Mouse (Mus musculus): ENCODE results near the gene Rnd2. TPM values are rescaled to one million over a fixed set of nuclear protein-coding genes. Genes with fewer than 3 reads are reported as not detected.
"Not testable (repeated sequence)": the region's sequence is repeated elsewhere in the genome, so short reads cannot be mapped to it uniquely, and the experiment has no call there.

The Rnd2 gene
- total RNA-seq, 2 experiments from 2014 or later: 5.9 to 6.7 TPM

DNA sequence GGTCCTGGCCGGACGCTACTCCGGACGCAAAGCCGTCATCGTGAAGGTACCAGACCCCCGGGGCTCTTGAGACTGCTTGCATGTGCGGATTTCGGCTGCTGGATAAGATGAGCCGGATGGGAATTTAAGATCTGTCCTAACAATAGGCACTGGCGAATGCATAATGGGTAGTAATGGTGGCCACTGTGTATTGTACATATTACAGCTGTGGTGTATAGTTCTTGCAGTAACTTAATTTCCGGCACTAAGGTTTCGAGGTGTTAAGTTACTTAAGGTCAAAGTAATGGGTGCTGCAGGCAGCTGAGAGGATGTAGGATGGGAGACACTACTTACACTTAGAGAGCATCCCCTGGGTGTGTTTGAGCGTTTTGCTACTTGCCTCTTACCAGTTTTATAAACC, 22.0 kb upstream of the Rnd2 start:
- no peak for DNase-seq
- intact Hi-C loops (cut with DNase I): no loop called here

DNA sequence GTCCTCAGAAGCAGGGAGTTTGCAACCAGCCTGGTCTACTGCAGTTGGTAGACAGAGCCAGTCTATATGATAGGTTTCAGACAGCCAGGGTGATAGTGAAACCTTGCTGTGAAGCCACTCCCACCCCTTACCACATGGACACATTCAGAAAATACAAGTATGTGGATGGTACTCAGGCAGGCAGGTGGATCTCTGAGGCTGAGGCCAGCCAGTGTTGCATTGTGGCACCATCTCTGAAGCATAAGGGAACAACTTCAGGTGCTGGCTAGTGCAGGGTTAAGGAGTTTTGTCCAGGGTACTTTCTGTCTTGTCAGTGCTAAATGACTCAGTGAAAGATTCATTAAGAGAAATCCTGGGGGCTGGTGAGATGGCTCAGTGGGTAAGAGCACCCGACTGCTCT, 18.5 kb upstream of the Rnd2 start:
- no peak for DNase-seq
- intact Hi-C loops (cut with DNase I): no loop called here

DNA sequence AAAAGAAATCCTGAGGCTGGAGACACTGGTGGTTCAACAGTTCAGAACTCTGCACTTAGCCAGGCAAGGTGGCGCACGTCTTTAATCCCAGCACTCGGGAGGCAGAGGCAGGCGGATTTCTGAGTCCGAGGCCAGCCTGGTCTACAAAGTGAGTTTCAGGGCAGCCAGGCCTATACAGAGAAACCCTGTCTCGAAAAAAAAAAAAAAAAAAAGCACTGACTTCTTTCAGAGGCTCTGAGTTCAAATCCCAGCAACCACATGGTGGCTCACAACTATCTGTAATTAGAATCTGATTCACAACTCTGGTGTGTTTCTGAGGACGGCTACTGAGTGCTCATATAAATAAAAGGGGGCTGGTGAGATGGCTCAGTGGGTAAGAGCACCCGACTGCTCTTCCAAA, 17.9 kb upstream of the Rnd2 start:
- DNase-seq; intact Hi-C loops (cut with DNase I): not testable (repeated sequence)

DNA sequence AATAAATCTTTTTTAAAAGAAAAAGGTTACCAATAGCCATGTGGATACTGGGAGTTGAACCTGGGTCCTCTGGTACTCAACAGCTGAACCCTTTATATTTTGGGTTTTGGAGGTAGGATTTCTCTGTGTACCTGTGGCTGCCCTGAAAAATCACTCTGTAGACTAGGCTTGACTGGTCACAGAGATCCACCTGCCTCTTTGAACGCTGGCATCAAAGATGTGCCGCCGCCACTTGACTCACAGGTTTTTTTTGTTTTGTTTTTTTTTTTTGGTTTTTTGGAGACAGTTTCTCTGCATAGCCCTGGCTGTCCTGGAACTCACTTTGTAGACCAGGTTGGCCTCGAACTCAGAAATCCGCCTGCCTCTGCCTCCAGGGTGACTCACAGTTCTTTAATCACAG, 17.0 kb upstream of the Rnd2 start:
- intact Hi-C loops (cut with DNase I): loop anchor here (2.0 kb wide), 1 partner anchor 17 kb away; the partner anchor contains the start of gene Rnd2

DNA sequence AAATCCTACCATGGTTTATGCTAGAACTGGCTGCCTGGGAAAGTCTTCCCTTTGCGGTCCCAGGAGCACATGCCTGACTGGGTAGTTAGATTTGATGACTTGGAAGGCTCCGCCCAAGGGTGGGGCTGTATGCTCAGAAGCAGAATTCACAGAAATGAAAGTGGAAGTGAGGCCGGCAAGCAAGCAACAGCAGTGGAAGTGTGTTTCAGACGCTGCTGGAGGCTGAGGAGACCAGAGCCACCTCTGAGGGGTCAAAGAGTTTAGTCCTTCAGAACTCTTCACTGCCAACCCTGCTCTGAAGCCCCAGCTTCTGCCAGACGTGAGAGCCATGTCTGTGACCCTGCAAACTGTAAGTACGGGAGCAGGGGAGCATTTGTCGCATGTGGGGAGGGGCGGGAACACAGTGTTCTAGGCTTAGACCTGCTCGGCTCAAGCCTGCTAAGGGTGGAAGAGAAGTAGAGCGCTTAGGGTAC, 16.5 kb upstream of the Rnd2 start, which contains the start of gene Ifi35:
Gene Ifi35 (plus strand): TSS at position 134 of the 473 bp plus-strand sequence.
- DNase-seq: peak; percentile 74 to 79
- intact Hi-C loops (cut with DNase I): loop anchor here (2.0 kb wide), 1 partner anchor 16 kb away; the partner anchor contains the start of gene Rnd2

More for the DNA sequence above, 17.0 kb upstream of the Rnd2 start:
- DNase-seq: no peak

DNA sequence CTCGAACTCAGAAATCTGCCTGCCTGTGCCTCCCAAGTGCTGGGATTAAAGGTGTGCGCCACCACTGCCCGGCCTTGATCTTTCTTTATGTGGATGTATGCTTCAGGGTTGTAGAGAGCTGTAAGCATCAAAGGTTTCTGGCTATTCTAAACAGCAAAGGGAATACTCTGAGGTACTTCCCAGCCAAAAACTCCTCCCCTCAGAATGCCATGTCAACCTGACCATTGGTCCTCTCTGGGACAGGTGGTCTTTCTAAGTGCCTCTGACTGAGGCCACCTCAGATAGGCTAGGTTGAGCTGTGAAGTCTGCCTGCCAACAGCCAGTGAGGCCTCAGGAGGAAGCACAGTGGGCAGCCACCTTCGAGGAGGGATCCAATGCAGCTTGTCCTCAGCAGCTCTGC, 15.9 kb upstream of the Rnd2 start:
- no peak for DNase-seq
- intact Hi-C loops (cut with DNase I): loop anchor here (2.0 kb wide), 1 partner anchor 16 kb away; the partner anchor contains the start of gene Rnd2

DNA sequence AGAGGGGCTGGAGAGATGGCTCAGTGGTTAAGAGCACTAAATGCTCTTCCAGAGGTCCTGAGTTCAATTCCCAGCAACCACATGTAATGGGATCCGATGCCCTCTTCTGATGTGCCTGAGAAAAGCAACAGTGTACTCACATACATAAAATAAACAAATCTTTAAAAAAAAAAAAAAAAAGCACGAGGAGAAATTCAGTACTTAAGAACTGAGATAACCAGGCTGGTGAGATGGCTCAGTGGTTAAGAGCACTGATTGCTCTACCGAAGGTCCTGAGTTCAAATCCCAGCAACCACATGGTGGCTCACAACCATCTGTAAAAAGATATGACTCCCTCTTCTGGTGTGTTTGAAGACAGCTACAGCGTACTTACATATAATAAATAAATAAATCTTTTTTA, 15.2 kb upstream of the Rnd2 start:
- DNase-seq: not testable (repeated sequence)
- intact Hi-C loops (cut with DNase I): loop anchor here (2.0 kb wide), 1 partner anchor 15 kb away; the partner anchor contains the start of gene Rnd2

DNA sequence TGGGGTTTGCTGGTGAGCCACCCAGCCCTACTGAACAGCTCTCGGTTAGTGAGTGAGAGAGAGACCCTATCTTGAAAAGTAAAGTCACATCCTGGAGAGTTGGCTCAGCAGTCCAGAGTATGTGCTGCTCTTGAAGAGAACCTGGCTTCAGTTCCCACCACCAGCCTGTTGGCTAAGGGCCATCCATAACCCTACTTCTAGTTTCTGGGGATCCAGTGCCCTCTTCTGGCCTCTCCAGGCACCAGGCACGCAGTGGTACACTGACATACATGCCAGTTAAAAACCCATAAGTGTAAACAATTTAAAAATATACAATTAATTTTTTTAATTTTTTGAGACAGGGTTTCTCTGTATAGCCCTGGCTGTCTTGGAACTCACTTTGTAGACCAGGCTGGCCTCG, 14.4 kb upstream of the Rnd2 start:
- intact Hi-C loops (cut with DNase I): no loop called here

DNA sequence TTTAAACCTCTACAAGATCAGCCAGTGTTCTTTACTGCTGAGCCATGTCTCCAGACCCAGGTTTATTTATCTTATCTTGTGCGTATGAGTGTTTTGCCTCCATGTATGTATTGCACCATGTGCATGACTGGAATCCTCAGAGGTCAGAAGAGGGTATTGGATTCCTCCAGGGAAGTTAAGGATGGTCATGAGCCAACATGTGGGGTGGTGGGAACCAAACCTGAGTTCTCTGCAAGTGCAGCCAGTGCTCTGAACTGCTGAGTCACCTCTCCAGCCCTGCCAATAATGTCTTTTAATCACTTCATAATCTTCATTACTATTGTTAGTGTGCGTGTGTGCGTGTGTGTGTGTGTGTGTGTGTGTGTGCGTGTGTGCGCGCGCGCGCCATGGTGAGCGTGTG, 13.3 kb upstream of the Rnd2 start:
- intact Hi-C loops (cut with DNase I): no loop called here
- no peak for DNase-seq

More for the DNA sequence above, 14.4 kb upstream of the Rnd2 start:
- DNase-seq: no peak

DNA sequence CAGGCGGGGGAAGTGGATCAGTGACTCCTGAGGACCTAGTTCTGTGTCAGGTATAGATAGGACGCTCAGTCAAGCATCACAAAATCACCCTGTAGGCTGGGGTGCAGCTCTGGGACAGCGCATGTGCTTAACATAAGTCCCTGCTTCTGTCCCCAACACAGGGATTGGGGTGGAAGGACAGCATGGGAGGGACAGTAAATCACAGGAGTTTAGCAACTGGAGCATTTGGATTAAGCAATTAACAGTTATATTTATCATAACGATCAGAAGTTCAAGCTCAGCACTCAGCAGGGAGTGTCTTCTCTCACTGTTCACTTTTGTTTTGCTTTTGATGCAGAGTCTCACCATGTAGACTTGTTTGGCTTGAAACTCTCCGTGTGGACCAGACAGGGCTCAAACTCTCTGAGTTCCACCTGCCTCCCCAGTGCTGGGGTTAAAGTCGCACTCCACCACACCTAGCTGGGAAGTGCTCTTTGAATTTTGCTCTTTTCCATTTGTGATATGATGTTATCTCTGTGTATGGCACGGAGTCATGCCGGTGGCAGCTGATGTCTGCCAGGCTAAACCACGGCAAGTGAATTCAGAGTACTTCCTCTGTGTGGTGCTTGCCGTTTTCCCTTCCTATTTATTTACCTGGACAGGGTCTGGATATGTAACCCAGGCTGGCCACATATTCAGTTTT, 12.6 kb upstream of the Rnd2 start:
- DNase-seq: no peak
- intact Hi-C loops (cut with DNase I): no loop called here

DNA sequence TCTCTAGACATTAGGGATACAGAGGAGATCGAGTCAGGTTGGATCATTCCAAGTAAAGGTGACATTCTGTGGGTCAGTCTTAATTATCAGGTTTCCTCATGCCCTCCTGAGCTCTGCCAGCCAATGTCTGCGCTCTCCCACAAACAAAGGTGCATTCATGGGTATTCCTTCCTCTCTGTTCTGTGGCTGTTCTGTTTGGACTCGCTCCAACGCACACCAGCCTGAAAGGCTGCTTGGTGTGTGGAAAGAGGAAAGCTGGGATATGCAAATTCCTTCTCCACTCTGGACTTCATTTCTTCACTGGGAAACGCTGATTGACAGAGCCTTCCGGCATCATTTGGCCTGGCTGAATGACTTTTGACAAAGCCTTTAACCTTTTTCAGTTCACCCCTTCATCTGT, 10.1 kb upstream of the Rnd2 start:
- intact Hi-C loops (cut with DNase I): no loop called here
- no peak for DNase-seq

DNA sequence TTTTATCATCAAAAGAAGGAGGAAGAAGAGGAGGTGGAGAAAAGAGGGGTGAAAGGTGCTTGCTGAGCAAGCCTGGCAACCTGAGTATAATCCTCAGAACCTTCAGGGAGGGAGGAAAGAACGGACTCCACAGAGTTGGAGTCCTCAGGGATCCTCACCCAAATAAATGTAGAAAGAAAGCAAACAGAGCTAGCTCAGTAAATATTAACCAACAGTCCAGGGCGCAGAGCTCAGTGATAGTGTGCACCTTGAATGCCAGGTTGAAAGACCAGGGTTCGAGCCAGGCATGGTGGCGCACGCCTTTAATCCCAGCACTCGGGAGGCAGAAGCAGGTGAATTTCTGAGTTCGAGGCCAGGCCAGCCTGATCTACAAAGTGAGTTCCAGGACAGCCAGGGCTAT, 9.2 kb upstream of the Rnd2 start:
- intact Hi-C loops (cut with DNase I): no loop called here
- DNase-seq: no peak

DNA sequence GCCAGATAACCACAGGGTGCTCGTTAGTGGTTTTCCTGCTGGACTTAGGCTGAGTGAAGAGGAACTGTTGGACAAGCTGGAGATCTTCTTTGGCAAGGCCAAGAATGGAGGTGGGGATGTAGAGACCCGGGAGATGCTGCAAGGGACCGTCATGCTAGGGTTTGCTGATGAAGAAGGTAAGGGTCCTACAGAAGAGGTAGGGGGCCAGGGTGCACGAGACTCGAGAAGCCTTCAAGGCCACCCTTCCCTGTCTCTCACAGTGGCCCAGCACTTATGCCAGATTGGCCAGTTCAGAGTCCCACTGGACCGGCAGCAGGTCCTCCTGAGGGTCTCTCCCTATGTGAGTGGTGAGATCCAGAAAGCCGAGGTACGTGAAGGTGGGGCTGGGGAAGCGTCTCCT, 7.2 kb upstream of the Rnd2 start:
- DNase-seq: no peak
- intact Hi-C loops (cut with DNase I): no loop called here

DNA sequence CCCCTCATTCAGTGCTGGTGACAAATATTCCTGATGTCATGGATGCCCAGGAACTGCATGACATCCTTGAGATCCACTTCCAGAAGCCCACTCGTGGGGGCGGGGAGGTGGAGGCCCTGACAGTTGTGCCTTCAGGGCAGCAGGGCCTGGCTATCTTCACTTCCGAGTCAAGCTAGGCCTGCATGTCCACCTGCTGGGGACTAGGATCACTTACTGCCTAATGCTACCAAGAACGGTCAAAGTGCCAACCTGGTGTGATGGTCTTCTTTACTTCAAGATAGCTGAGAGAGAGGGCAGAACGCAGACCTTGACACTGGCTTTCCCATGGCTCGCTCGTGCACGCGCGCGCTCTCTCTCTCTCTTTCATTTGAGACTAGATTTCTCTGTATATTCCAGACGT, 6.6 kb upstream of the Rnd2 start:
- DNase-seq: no peak
- intact Hi-C loops (cut with DNase I): no loop called here

DNA sequence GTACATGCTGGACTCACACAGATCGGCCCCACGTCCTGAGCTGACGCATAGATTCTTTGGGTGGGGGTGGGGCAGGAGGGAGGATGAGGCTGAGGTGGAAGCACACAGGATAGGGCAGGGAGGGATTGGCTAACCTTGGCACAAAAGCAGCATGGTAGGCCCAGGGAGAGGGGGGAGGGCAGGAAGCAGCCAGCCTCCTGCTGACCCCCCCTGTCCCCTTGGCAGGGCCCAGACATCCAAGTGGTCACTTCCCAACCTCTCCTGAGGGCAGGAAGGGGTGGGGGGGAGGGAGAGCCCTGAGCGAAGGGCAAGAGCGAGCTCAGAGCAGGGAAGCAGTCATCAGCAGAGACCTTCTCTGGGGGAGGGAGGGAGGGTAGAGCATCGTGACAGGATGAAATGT, 5.1 kb upstream of the Rnd2 start:
- intact Hi-C loops (cut with DNase I): no loop called here
- DNase-seq: no peak

DNA sequence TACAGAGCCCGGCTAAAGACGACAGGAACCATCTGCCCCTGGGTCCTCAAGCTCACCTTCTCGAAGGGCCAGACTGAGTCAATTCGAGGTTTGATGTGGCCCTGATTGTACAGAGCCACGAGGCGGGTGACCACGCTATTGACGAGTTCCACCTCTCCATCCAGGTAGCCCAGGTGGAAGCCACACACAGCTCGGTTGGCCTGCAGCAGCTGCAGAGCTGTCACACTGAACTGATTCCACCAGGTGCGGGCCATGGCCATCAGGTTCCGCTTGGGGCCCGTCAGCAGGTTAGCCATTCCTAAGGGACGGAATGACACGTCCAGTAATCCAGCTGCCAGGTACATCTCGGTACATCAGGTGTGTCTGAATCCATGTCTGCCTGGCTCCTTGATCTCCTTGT, 4.5 kb upstream of the Rnd2 start:
- no peak for DNase-seq
- intact Hi-C loops (cut with DNase I): no loop called here

DNA sequence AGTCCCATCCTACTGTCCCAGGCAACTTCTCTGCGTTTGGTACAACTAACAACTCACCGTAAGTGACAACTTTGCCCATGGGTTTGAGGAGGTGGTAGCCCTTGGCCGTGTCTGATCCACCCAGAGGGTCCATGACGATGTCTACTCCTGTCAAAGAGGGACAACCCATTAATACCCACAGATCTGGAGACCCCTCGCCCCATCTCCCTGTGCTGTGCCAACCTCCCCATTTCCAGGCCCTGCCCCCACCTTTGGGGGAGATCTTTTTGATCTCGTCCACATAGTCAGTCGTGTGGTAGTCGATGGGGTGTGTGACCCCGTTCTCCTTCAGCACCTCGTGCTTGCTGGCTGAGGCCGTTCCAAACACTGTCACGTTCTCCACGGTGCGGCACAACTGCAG, 2.7 kb upstream of the Rnd2 start:
- DNase-seq: no peak
- intact Hi-C loops (cut with DNase I): no loop called here

DNA sequence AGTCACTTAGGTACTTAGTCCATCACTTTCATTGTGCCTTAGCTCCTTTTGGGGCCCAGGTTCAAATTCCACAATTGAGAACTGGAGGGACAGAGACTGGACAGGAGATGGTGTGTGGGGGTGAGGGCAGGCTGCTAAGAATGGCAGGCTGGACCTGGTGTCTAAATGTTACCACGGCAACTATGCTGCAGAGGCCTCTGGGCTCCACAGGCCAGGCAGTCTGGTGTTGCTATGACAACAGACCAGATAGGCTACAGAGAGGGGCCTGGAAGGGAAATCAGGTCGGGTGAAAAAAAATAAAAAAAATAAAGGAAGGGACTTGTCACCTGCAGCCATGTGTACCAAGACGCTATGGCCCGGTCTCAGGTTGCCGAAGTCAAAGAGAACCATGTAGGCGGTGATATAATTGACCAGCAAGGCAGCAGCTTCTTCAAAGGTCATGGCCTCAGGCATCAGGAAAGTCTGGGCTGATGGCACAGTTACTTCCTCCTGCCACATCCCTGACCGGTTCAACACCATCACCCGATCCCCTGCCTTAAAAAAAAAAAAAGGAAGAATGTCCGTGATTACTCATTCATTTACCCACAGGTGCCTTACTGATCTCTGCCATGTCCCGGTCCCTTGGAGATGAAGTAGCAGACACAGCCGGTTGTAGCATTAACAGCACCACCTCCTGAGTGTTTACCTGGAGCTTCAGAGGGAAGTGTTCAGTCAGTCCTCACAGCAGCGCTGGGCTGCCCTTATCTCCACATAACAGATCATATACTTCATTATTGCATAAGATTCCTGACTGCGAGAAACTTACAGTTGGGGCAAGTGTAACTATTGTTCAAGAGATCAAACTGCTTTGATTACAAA, 2.0 kb upstream of the Rnd2 start:
- no peak for DNase-seq
- intact Hi-C loops (cut with DNase I): no loop called here

DNA sequence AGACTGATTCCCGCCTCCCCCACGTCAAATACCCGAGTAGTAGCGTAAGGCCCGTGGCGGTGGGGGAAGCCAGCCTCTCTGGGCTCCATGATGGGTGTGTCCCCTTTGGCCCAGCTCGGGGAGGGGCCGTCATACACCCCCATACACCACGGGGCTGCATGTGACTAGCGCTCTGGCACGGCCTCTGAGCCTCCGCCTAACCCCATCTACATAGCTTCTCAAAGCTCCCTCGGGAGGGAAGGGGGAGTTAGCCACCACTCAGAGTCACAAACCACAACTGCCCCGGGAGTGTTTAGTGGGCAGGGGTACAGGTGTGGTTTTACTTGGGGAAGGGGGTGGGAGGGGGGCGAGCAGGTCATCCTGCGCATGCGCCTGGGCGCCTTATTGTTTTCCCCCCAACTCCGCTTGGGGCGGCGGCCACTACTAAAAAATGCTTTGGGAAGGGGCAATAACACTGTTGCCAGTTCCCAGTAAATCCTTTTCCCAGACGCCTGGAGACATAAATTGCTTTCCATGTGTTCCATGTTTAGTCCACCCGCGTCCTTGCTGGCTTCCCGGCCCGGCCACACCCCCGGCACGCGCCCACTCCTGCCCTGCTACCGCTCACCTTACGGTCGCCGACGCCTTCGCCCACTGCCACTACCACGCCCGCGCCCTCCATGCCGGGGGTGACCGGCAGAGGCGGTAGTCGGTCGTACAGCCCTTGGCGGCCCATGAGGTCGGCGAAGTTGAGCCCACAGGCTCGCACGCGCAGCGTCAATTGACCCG, 486 bp downstream of the Rnd2 start:
- DNase-seq: peak; percentile 70 to 77
- intact Hi-C loops (cut with DNase I): loop anchor here (2.0 to 5.0 kb wide), 2 partner anchors 16 to 87 kb away; partner anchors contain the start of genes Brca1, Ifi35 and Nbr1

DNA sequence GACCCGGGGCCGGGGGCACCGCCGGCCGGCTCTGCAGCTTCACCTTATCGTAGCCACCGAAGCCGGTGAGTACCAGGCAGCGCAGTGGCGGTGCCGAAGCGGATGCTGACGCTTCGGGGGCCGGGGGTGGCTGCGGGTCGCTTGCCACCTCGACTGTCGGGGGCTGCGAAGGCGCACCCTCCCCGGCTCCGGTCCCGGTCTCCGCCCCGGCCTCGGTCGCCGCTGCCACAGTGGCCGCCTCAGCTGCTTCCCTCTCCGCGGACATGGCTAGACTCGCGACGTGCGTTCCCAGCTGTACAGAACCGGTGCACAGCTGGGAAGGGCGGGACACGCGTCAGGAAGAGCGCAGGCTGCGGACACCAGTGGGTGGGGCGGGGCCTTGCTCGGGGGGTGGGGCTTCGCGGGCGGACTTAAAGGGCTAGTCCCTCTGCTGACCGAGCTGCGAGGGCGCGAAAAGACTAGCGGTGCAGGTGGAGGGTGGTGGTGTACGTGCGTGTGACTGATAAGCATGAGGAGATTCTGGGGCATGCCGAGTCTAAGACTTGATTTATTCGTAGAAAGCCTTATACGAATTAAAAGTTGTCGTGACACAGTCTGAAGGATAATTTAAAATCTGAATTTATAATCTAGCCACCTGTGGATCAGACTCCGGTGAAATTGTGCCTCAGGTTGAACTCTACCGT, 1.2 kb downstream of the Rnd2 start, which contains the start of gene Vat1:
Gene Vat1 (minus strand): TSS at position 362 of the 683 bp plus-strand sequence.
- intact Hi-C loops (cut with DNase I): loop anchor here (2.0 to 5.0 kb wide), 2 partner anchors 17 to 86 kb away; partner anchors contain the start of genes Brca1, Ifi35 and Nbr1
- DNase-seq: peak; percentile 75 to 79

Measured in heart, postnatal 14 days (tissue).